Mouse (Mus musculus) urinary bladder, adult 18-20 months (tissue): ENCODE measurements around the gene Invs.
"Not testable (repeated sequence)": the region's sequence is repeated elsewhere in the genome, so short reads cannot be mapped to it uniquely, and the experiment has no call there.

Experiments used
- DNase-seq, 2 experiments: peaks; one replicate each; pipeline ENCODE4 v3.0.0; 2022; ENCODE audit warnings: low spot score in 2 of 2, mixed read lengths in 2 of 2

Invs gene

GRCm38 (mm10) chr4:48327192-48327591 lies 47.6 kb downstream of the Invs start:
- DNase-seq = no peak

GRCm38 (mm10) chr4:48328042-48328441 lies 48.5 kb downstream of the Invs start:
- DNase-seq = no peak

- peak; percentile 6 to 15 for DNase-seq
These were observed 53.0 kb downstream of the Invs start for GRCm38 (mm10) chr4:48332453-48333051.

- no peak for DNase-seq
These were observed 55.6 kb downstream of the Invs start for GRCm38 (mm10) chr4:48334927-48335763.

GRCm38 (mm10) chr4:48342705-48343104 lies 63.1 kb downstream of the Invs start:
- no peak for DNase-seq

GRCm38 (mm10) chr4:48362367-48362766 lies 82.8 kb downstream of the Invs start:
- no peak for DNase-seq

- DNase-seq = no peak
These were observed 91.5 kb downstream of the Invs start for GRCm38 (mm10) chr4:48371037-48371436.

GRCm38 (mm10) chr4:48380940-48381339 lies 101.4 kb downstream of the Invs start:
- peak; percentile 31 to 39 for DNase-seq

GRCm38 (mm10) chr4:48382506-48382905 lies 102.9 kb downstream of the Invs start:
- no peak for DNase-seq

GRCm38 (mm10) chr4:48396949-48397348 lies 117.4 kb downstream of the Invs start:
- no peak for DNase-seq

GRCm38 (mm10) chr4:48403066-48403640 lies 123.6 kb downstream of the Invs start:
- no peak for DNase-seq

GRCm38 (mm10) chr4:48405724-48406491 lies 126.3 kb downstream of the Invs start:
- DNase-seq = not testable (repeated sequence)

GRCm38 (mm10) chr4:48407350-48408039 lies 127.9 kb downstream of the Invs start:
- DNase-seq = peak; percentile 17 to 50

- no peak for DNase-seq
These were observed 133.9 kb downstream of the Invs start for GRCm38 (mm10) chr4:48413473-48413872.

GRCm38 (mm10) chr4:48415838-48416335 lies 136.3 kb downstream of the Invs start:
- no peak for DNase-seq

- no peak for DNase-seq
These were observed 139.4 kb downstream of the Invs start for GRCm38 (mm10) chr4:48418831-48419468.

GRCm38 (mm10) chr4:48422633-48423032 lies 143.1 kb downstream of the Invs start:
- DNase-seq = no peak

- no peak for DNase-seq
These were observed 144.2 kb downstream of the Invs start for GRCm38 (mm10) chr4:48423738-48424137.

- no peak for DNase-seq
These were observed 147.9 kb downstream of the Invs start for GRCm38 (mm10) chr4:48427413-48427812.

GRCm38 (mm10) chr4:48428054-48428453 lies 148.5 kb downstream of the Invs start:
- DNase-seq = no peak
